Mouse (Mus musculus) mouse trophoblast stem cell (cell line): ENCODE results near the gene Prickle2.

Source experiments
- in situ Hi-C, 2 experiments: fragments of 300-500 bp; cut with MseI, MboI; formaldehyde crosslinking; loops; 2 replicates in 1 of 2; 3 replicates in 1 of 2; pipeline ENCODE4 v1.15.1; 2025

Prickle2 gene

DNA sequence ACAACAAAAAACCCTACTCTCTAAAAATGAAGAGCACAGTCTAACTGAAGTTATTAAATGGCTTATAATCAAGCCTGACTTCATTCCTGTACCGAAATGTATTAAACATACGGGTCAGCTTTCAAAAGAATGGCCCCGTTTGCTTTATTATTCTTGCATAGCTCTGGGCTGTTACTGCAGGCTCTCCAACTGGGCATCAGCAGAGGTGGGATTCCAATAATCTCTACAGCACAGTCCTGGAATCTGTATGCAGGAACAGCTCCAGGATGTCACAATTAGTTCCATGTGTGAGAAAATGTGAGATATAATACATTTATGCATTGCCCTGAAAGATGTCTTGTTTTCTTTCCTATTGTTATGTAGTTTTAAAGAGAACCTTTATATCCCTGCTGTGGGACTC, 38.4 kb downstream of the Prickle2 start:
- in situ Hi-C loops = loop anchor here in 1 of 2 experiments (25.0 kb wide), 1 partner anchor 380 kb away; no protein-coding TSS in a partner anchor

DNA sequence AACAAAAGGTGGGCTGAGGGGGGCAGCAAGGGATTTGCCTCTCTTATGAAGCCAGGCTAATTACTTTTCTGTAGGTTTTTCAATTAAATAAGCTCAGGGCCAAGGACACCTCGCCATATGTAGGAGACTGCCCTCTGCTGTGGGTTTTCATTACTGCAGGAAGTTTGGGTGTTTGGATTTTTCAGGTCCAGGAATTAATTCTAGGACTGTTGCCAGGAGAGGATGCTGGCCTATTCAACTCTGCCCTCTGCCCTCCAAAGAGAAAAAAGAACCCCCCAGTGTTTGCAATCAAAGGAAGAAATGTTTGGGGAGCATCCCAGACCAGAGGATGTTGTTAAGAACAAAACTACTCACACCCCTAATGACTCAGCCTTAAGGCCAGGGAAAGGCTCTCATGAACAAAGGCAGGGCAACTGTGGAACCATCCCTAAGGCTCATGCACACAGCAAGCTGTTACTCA, 40.4 kb downstream of the Prickle2 start:
- in situ Hi-C loops = loop anchor here in 1 of 2 experiments (25.0 kb wide), 1 partner anchor 378 kb away; no protein-coding TSS in a partner anchor

GRCm38 (mm10) chr6:92663885-92664284, 42.1 kb downstream of the Prickle2 start:
- in situ Hi-C loops = loop anchor here in 1 of 2 experiments (25.0 kb wide), 1 partner anchor 377 kb away; no protein-coding TSS in a partner anchor

GRCm38 (mm10) chr6:92663433-92663832, 42.5 kb downstream of the Prickle2 start:
- in situ Hi-C loops = loop anchor here in 1 of 2 experiments (25.0 kb wide), 1 partner anchor 376 kb away; no protein-coding TSS in a partner anchor

- in situ Hi-C loops = no loop called here
These were observed 56.9 kb downstream of the Prickle2 start for GRCm38 (mm10) chr6:92649063-92649462.

- in situ Hi-C loops = no loop called here
These were observed 57.4 kb downstream of the Prickle2 start for GRCm38 (mm10) chr6:92648571-92648970.

DNA sequence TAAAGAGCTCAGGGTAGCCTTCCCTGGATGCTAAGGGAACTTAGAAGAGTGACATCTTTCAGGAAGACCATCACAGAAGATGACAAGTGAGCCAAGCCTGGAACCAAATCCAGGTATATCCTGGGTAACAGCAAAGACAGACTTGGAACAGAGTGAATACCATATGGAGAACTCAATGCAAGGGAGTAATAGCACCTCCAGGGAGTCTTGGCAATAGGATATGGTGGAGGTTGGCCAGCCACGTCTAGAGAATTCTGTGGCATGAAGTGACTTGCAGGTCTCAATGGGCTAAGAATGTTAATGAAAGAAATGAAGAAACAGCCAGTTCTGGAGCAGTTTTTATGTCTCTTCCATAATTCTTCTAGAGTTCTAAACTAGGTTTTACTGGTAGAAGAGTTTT, 63.0 kb downstream of the Prickle2 start:
- in situ Hi-C loops = no loop called here

DNA sequence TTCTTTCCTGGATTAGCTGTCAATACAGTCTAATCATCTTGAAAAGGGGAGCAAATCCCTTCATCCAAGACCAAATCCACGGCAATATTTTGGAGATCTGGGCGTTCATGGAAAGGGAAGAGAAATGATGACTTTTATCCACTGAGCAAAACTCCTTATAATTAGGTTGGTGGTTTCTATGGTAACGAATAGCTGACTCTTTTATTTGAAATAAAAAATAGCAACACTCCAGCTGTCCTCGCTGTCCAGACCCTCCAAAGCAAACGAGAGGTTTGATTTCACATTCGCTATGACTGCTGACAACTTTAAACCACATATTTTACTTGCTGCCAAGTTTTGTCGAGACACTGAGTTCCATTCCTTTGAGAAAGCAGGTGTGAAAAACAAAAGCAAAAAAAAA, 64.0 kb downstream of the Prickle2 start:
- in situ Hi-C loops = no loop called here

- in situ Hi-C loops = no loop called here
These were observed 65.1 kb downstream of the Prickle2 start for GRCm38 (mm10) chr6:92640896-92641295.

GRCm38 (mm10) chr6:92636431-92636830, 69.5 kb downstream of the Prickle2 start:
- in situ Hi-C loops = no loop called here

DNA sequence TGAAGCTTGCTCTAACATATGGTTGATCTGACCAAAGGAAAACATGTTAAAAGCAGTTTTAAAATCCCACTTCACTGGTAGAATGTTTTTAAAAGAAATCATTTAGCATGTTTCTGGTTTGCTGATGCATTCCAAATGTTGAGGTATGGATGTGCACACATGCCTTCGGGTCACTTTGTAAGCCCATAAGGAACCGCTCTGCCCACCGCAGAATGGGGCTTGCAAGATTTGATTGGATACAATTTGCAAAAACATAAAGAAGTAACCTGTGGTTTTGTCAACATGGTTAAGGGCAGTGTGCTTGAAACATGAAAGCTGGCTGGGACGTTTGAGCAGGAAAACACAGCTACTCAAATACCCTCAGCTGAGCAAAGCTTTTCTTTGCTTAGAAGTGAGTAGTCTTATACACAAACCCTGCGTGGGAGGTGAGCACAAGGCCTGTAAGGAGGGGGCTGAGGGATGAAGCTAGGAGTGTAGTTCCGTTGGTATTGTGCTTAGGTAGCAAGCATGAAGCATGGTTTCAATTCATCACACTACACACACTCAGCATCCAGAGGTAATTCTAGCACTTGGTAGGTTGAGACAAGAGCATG, 71.0 kb downstream of the Prickle2 start:
- in situ Hi-C loops = no loop called here

- in situ Hi-C loops = no loop called here
These were observed 75.0 kb downstream of the Prickle2 start for GRCm38 (mm10) chr6:92630991-92631390.

GRCm38 (mm10) chr6:92627711-92628110, 78.2 kb downstream of the Prickle2 start:
- in situ Hi-C loops = no loop called here

DNA sequence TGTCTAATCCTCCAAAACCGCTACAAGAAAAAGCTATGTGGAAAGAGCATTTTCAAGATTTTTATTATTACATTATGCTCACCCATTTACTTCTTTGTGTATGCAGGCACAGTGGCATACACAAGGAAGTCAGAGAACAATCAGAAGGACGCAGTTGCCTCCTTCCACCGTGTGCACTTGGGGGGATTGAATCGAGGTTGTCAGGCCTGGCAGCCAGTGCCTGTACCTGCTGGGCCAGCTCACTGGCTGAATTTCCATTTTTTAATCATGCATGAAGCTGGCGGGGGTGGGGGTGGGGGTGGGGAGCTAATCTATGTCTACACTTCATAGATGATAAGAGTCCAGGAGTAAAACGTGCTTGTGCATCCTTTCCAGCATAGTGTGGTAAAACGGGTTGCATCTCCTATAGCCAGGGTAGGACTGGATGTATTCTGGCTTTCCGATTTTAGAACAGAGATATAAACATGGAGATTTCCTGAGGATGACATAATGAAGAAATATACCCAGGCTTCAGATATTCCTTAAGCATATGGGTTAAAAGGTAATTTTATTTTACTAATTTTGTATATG, 78.8 kb downstream of the Prickle2 start:
- in situ Hi-C loops = no loop called here

DNA sequence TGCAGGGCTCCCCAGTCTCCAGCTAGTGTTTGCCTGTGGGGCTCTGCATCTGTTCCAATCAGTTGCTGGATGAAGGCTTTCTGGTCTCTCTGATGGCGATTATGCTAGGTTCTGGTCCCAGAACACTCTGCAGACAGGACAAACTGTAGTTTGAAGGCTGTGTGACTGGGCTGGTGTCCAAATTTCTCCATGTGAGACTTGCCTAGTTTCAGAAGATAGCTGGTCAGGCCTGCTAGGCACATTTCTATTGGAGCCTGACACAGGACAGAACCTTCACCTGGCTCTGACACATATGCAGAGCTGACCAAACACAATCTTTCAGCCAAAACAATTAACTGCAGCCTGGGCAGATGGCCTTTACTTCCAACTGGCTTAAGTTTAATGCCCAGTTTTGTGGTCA, 80.0 kb downstream of the Prickle2 start:
- in situ Hi-C loops = no loop called here

- in situ Hi-C loops = no loop called here
These were observed 81.6 kb downstream of the Prickle2 start for GRCm38 (mm10) chr6:92624306-92624705.

- in situ Hi-C loops = no loop called here
These were observed 88.8 kb downstream of the Prickle2 start for GRCm38 (mm10) chr6:92617183-92617582.

DNA sequence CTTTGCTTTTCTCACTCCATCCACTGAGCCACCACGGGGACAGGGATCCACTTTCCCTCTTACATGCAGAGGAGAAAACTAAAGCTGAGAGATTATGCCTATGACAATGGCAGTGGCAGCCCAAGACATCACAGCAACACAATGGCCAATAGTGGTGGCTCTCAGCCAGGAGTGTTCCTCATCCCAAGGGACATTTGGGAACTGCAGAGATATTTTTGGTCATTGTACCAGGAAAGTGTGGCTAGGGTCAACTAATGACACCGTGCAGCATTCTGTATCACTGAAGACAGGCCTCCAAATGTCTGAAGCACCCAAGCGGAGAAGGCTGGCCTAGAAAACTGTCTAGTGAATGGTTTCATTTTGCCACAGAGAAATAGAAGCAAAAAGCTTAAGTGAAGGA, 91.2 kb downstream of the Prickle2 start:
- in situ Hi-C loops = no loop called here

- in situ Hi-C loops = no loop called here
These were observed 93.7 kb downstream of the Prickle2 start for GRCm38 (mm10) chr6:92612151-92612769.

- in situ Hi-C loops = no loop called here
These were observed 96.2 kb downstream of the Prickle2 start for GRCm38 (mm10) chr6:92609682-92610235.

- in situ Hi-C loops = no loop called here
These were observed 96.9 kb downstream of the Prickle2 start for GRCm38 (mm10) chr6:92609078-92609477.

- in situ Hi-C loops = no loop called here
These were observed 100.8 kb downstream of the Prickle2 start for GRCm38 (mm10) chr6:92605156-92605555.

- in situ Hi-C loops = no loop called here
These were observed 109.6 kb downstream of the Prickle2 start for GRCm38 (mm10) chr6:92596340-92596739.
